In the genomic region with DNA sequence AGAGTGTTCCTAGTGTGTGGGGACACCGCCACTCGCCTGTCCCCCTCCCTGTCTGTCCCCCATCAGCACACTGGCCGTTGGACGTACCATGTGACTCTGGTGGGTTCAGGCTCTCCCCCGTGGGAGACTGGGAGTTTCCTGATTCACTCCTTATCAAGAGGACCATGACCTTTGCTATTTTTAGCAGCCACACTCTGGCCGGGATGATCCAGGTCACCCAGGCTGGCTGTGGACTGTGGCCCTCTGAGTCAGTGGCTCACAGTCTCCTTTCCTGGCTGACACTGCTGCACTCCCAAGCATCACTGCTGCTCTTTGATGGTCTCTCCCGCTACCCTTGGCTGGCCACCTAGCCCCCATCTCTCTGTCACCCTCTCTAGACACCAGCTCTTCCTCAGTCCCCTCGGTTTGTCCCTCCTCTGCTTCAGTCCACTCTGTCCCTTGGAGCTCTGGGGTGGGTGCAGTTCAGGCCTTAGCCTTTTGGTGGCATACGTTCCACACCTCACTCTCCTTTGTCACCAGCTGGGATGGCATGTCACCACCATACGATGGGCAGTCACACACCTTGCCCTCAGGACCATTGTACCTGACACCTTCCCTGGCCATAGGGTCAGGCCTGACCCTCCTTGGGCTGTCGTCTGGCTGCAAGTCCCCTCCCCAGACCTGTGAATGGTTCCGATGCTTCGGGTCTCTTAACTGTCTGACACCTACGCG, we compare ENCODE assay signal across 8 mouse cellular contexts.
DNase-seq lines count a peak whose midpoint lies in the region; ATAC-seq and TF ChIP-seq lines count a peak whose summit lies in the region.

No protein-coding gene starts in this region.

- no peaks in the 10 kb centered on the region for H3K36me3 ChIP-seq in heart, postnatal 0 days (replicated peaks; ENCODE audit: control insufficient read depth, insufficient read depth, low read length)

- no peak for TF ChIP-seq EP300 in heart, postnatal 0 days (IDR thresholded peaks at IDR 0.05; ENCODE audit: low read depth)

- peak; percentile 52 for DNase-seq in right cerebral cortex, postnatal 4 days
- no peak for DNase-seq in right cerebral cortex, postnatal 14 days
- peak; percentile 79 to 83 for DNase-seq in cerebellum, postnatal 14 days
- no peak for DNase-seq in heart, postnatal 0 days (ENCODE audit: low spot score)
- peak; percentile 64 for DNase-seq in kidney, postnatal 10 days
- peak; percentile 50 for DNase-seq in lung, postnatal 36 days
- peak; percentile 30 for DNase-seq in testis, postnatal 14 days (ENCODE audit: low spot score)
- DNase-seq in urinary bladder, adult 2 months (ENCODE audit: low spot score) = no peak

- 37% methylated on average over 15 of the region's 15 CpGs for WGBS in heart, postnatal 0 days

- H3K9ac ChIP-seq in heart, postnatal 0 days (replicated peaks; ENCODE audit: low read depth, low read length) = no peak overlapping the region

- peak; percentile 67; the same call in 1 of the 2 replicates for ATAC-seq in heart, postnatal 0 days (ENCODE audit: insufficient read depth, low read depth)

- H3K27ac ChIP-seq in heart, postnatal 0 days (ENCODE audit: low read depth) = no peak overlapping the region

- no peak overlapping the region for H3K4me2 ChIP-seq in heart, postnatal 0 days (ENCODE audit: low read depth, low read length)

- H3K4me3 ChIP-seq in heart, postnatal 0 days (ENCODE audit: low read depth, low read length) = no peak overlapping the region

- H3K9me3 ChIP-seq in heart, postnatal 0 days (replicated peaks; ENCODE audit: control insufficient read depth, low read length) = no peaks in the 10 kb centered on the region

- no peaks in the 10 kb centered on the region for H3K4me1 ChIP-seq in heart, postnatal 0 days (ENCODE audit: control insufficient read depth, insufficient read depth)

- TF ChIP-seq CTCF in heart, postnatal 0 days (IDR thresholded peaks at IDR 0.05; ENCODE audit: low read depth) = peak; percentile 71

- peaks cover 16% of the 10 kb centered on the region for H3K27me3 ChIP-seq in heart, postnatal 0 days (ENCODE audit: control insufficient read depth, insufficient read depth, low read length)

Comparison
In these comparisons a context has a peak if more than half of its experiments do, and no peak if none do; other contexts are left out.
1. DNase-seq: peak in right cerebral cortex, postnatal 4 days (single experiment), cerebellum, postnatal 14 days (2 of 2), kidney, postnatal 10 days (single experiment), lung, postnatal 36 days (single experiment) and testis, postnatal 14 days (single experiment); none in right cerebral cortex, postnatal 14 days (single experiment), heart, postnatal 0 days (single experiment) and urinary bladder, adult 2 months (single experiment).